Mouse (Mus musculus): ENCODE measurements around the gene Rab29. TPM values are rescaled to one million over a fixed set of nuclear protein-coding genes. Genes with fewer than 3 reads are reported as not detected.
"Not testable (repeated sequence)": the region's sequence is repeated elsewhere in the genome, so short reads cannot be mapped to it uniquely, and the experiment has no call there.

Rab29 gene
- polyA plus RNA-seq, 1 experiment from 2014 or later, result 11.6 TPM

- Histone ChIP-seq H3K36me3 (no peaks in the 10 kb centered on the region), H3K4me1 (peaks cover 7% of the 10 kb centered on the region), H3K9me3 (no peaks in the 10 kb centered on the region), H3K27ac (no peak overlapping the region), H3K27me3 (ENCODE audit: insufficient read depth, poor library complexity, severe bottlenecking) (no peaks in the 10 kb centered on the region; the same call in 1 of the 2 replicates), H3K4me3 (no peak overlapping the region)
- DNase-seq (ENCODE audit: low spot score), result no peak
- 80% methylated on average over 2 of the region's 2 CpGs for WGBS
These were observed 2.5 kb downstream of the Rab29 start for GRCm38 (mm10) chr1:131869561-131869960.

- Histone ChIP-seq H3K4me3 (no peak overlapping the region), H3K36me3 (no peaks in the 10 kb centered on the region), H3K4me1 (peaks cover 3% of the 10 kb centered on the region), H3K27me3 (ENCODE audit: insufficient read depth, poor library complexity, severe bottlenecking) (no peaks in the 10 kb centered on the region; the same call in 1 of the 2 replicates), H3K9me3 (no peaks in the 10 kb centered on the region), H3K27ac (no peak overlapping the region)
- DNase-seq (ENCODE audit: low spot score), result no peak
- 38% methylated on average over 1 of the region's 1 CpGs for WGBS
These were observed 5.8 kb downstream of the Rab29 start for GRCm38 (mm10) chr1:131872856-131873255.

- Histone ChIP-seq H3K4me3 (no peak overlapping the region), H3K27me3 (ENCODE audit: insufficient read depth, poor library complexity, severe bottlenecking) (no peaks in the 10 kb centered on the region), H3K9me3 (no peaks in the 10 kb centered on the region), H3K27ac (no peak overlapping the region), H3K4me1 (no peaks in the 10 kb centered on the region), H3K36me3 (no peaks in the 10 kb centered on the region)
- no peak for DNase-seq (ENCODE audit: low spot score)
- WGBS, result 64% methylated on average over 2 of the region's 2 CpGs
These were observed 12.8 kb downstream of the Rab29 start for GRCm38 (mm10) chr1:131879816-131880215.

GRCm38 (mm10) chr1:131882787-131883186 lies 15.8 kb downstream of the Rab29 start:
- Histone ChIP-seq H3K4me3 (no peak overlapping the region), H3K4me1 (no peaks in the 10 kb centered on the region), H3K36me3 (no peaks in the 10 kb centered on the region), H3K27me3 (ENCODE audit: insufficient read depth, poor library complexity, severe bottlenecking) (no peaks in the 10 kb centered on the region), H3K9me3 (no peaks in the 10 kb centered on the region), H3K27ac (no peak overlapping the region)
- DNase-seq (ENCODE audit: low spot score), result no peak
- whole genome bisulfite sequencing, result 50% methylated on average over 2 of the region's 2 CpGs

GRCm38 (mm10) chr1:131886173-131886572 lies 19.1 kb downstream of the Rab29 start:
- no peaks in the 10 kb centered on the region for H3K9me3 ChIP-seq
- H3K36me3 ChIP-seq, result no peaks in the 10 kb centered on the region
- H3K4me3 ChIP-seq, result no peak overlapping the region
- no peak overlapping the region for H3K27ac ChIP-seq
- no peak for DNase-seq (ENCODE audit: low spot score)
- no peaks in the 10 kb centered on the region for H3K4me1 ChIP-seq
- H3K27me3 ChIP-seq (ENCODE audit: insufficient read depth, poor library complexity, severe bottlenecking), result no peaks in the 10 kb centered on the region
- 68% methylated on average over 2 of the region's 2 CpGs for WGBS

- no peak overlapping the region for H3K27ac ChIP-seq
- 88% methylated on average over 3 of the region's 3 CpGs for WGBS
- H3K4me3 ChIP-seq, result no peak overlapping the region
- no peaks in the 10 kb centered on the region for H3K4me1 ChIP-seq
- H3K27me3 ChIP-seq (ENCODE audit: insufficient read depth, poor library complexity, severe bottlenecking), result no peaks in the 10 kb centered on the region
- H3K36me3 ChIP-seq, result no peaks in the 10 kb centered on the region
- no peak for DNase-seq (ENCODE audit: low spot score)
- no peaks in the 10 kb centered on the region for H3K9me3 ChIP-seq
These were observed 19.6 kb downstream of the Rab29 start for GRCm38 (mm10) chr1:131886641-131887040.

GRCm38 (mm10) chr1:131890043-131890658 lies 23.1 kb downstream of the Rab29 start:
- H3K4me1 ChIP-seq, result no peaks in the 10 kb centered on the region
- no peaks in the 10 kb centered on the region for H3K9me3 ChIP-seq
- no peak overlapping the region for H3K27ac ChIP-seq
- no peak overlapping the region for H3K4me3 ChIP-seq
- H3K27me3 ChIP-seq (ENCODE audit: insufficient read depth, poor library complexity, severe bottlenecking), result no peaks in the 10 kb centered on the region
- DNase-seq (ENCODE audit: low spot score), result no peak
- H3K36me3 ChIP-seq, result no peaks in the 10 kb centered on the region
- WGBS, result 65% methylated on average over 6 of the region's 6 CpGs

- H3K4me1 ChIP-seq, result no peaks in the 10 kb centered on the region
- no peak overlapping the region for H3K4me3 ChIP-seq
- H3K27me3 ChIP-seq (ENCODE audit: insufficient read depth, poor library complexity, severe bottlenecking), result no peaks in the 10 kb centered on the region
- DNase-seq (ENCODE audit: low spot score), result no peak
- 73% methylated on average over 4 of the region's 4 CpGs for WGBS
- H3K27ac ChIP-seq, result no peak overlapping the region
- H3K9me3 ChIP-seq, result no peaks in the 10 kb centered on the region
- H3K36me3 ChIP-seq, result no peaks in the 10 kb centered on the region
These were observed 24.4 kb downstream of the Rab29 start for GRCm38 (mm10) chr1:131891436-131891835.

- 81% methylated on average over 4 of the region's 4 CpGs for WGBS
- Histone ChIP-seq H3K27me3 (ENCODE audit: insufficient read depth, poor library complexity, severe bottlenecking) (peaks cover 12% of the 10 kb centered on the region), H3K27ac (no peak overlapping the region), H3K9me3 (no peaks in the 10 kb centered on the region), H3K4me3 (no peak overlapping the region), H3K4me1 (no peaks in the 10 kb centered on the region), H3K36me3 (no peaks in the 10 kb centered on the region)
- DNase-seq (ENCODE audit: low spot score), result no peak
These were observed 35.7 kb downstream of the Rab29 start for GRCm38 (mm10) chr1:131902679-131903078.

GRCm38 (mm10) chr1:131903251-131903650 lies 36.2 kb downstream of the Rab29 start:
- Histone ChIP-seq H3K4me1 (no peaks in the 10 kb centered on the region), H3K4me3 (no peak overlapping the region), H3K9me3 (no peaks in the 10 kb centered on the region), H3K36me3 (no peaks in the 10 kb centered on the region), H3K27ac (no peak overlapping the region), H3K27me3 (ENCODE audit: insufficient read depth, poor library complexity, severe bottlenecking) (peaks cover 18% of the 10 kb centered on the region)
- 82% methylated on average over 7 of the region's 7 CpGs for WGBS
- DNase-seq (ENCODE audit: low spot score), result no peak

- no peaks in the 10 kb centered on the region for H3K36me3 ChIP-seq
- WGBS, result 11% methylated on average over 1 of the region's 1 CpGs
- H3K4me1 ChIP-seq, result no peaks in the 10 kb centered on the region
- H3K27ac ChIP-seq, result no peak overlapping the region
- DNase-seq (ENCODE audit: low spot score), result no peak
- no peaks in the 10 kb centered on the region for H3K9me3 ChIP-seq
- no peak overlapping the region for H3K4me3 ChIP-seq
- H3K27me3 ChIP-seq (ENCODE audit: insufficient read depth, poor library complexity, severe bottlenecking), result peaks cover 28% of the 10 kb centered on the region
These were observed 38.5 kb downstream of the Rab29 start for GRCm38 (mm10) chr1:131905497-131905896.

GRCm38 (mm10) chr1:131908456-131908855 lies 41.4 kb downstream of the Rab29 start:
- peaks cover 28% of the 10 kb centered on the region for H3K27me3 ChIP-seq (ENCODE audit: insufficient read depth, poor library complexity, severe bottlenecking)
- H3K36me3 ChIP-seq, result 0 out of 2 replicates have a peak, but pooled peaks cover 4% of the 10 kb centered on the region
- H3K4me3 ChIP-seq, result no peak overlapping the region
- no peak overlapping the region for H3K27ac ChIP-seq
- H3K9me3 ChIP-seq, result no peaks in the 10 kb centered on the region
- peaks cover 8% of the 10 kb centered on the region; the same call in 1 of the 2 replicates for H3K4me1 ChIP-seq
- DNase-seq (ENCODE audit: low spot score), result no peak
- WGBS, result 81% methylated on average over 3 of the region's 3 CpGs

GRCm38 (mm10) chr1:131909236-131909635 lies 42.2 kb downstream of the Rab29 start:
- DNase-seq (ENCODE audit: low spot score); H3K4me3 ChIP-seq; H3K27ac ChIP-seq; H3K4me1 ChIP-seq; H3K9me3 ChIP-seq; H3K36me3 ChIP-seq: not testable (repeated sequence)
- H3K27me3 ChIP-seq (ENCODE audit: insufficient read depth, poor library complexity, severe bottlenecking), result peaks cover 26% of the 10 kb centered on the region
- WGBS, result 89% methylated on average over 2 of the region's 2 CpGs

Measured in heart, embryonic 10.5 days (tissue).